Mouse (Mus musculus): ENCODE measurements around the gene Gm28048. TPM values are rescaled to one million over a fixed set of nuclear protein-coding genes. Genes with fewer than 3 reads are reported as not detected.

Gm28048 gene
- polyA plus RNA-seq, 1 experiment: 0.05 TPM

DNA sequence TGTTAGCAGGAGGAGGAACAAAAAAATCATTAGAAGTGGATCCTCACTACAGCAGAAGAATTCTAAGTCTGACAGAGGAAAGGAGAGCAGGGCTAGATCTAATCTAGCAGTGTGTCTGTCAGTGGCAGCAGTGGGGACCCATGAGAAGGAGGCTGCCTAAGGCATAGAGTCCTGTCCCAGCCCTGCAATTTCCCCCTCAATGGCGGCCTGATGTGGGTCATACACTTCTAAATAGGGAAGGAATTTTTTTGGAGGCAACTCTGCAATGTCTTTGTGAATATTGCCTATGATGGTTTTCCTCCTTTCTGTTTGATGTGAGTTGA is 188.0 kb downstream of the Gm28048 start:
- 83% methylated on average over 1 of the region's 1 CpGs for WGBS
- no peak overlapping the region for H3K4me3 ChIP-seq (ENCODE audit: extremely low read depth, insufficient read depth, insufficient read length)
- DNase-seq (ENCODE audit: low read depth in 1 of 2, low spot score in 2 of 2): no peak
- no peaks in the 10 kb centered on the region for H3K4me1 ChIP-seq (ENCODE audit: control insufficient read depth, insufficient read depth, insufficient read length)
- no peak overlapping the region for H3K27ac ChIP-seq (ENCODE audit: insufficient read depth, low read length)
- no peaks in the 10 kb centered on the region for H3K27me3 ChIP-seq (ENCODE audit: control insufficient read depth, insufficient read depth, low read length)
- no peaks in the 10 kb centered on the region for H3K36me3 ChIP-seq (ENCODE audit: control insufficient read depth, insufficient read depth, low read length)
- no peak for TF ChIP-seq POLR2A (IDR thresholded peaks at IDR 0.05; ENCODE audit: low read depth, low read length)
- TF ChIP-seq CTCF (IDR thresholded peaks at IDR 0.05; ENCODE audit: extremely low read depth, insufficient read depth, insufficient read length, insufficient replicate concordance): no peak

DNA sequence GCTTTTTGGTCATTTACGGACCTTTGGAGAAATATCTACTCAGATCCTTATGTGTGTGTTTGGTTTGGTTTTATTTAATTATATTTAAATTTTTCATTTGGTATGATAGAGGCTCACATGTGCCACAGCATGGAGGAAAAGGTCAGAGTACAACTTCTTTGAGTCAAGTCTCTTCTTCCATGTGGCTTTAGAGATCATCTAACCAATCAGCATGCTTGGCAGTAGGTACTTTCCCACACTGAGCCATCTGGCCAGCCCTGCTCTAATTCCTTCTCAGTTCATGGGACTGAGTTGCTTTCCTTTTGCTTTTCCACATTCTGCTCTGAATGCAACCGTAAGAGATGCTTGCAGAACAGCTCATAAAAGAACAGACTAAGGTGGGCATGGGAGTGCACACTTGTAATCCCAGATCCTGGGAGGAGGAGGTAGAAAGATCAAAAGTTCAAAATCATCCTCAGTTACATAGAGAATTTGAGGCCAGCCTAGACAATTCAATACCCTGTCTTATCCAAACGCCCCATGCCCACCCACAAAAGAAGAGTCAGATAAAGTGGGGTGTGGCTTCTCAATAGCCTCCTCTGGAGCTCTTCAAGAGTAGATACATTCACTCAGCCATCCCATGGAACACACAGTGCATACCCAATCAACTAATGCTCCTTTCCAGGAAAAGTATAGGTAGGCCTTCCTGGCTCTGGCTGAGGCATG is 188.6 kb downstream of the Gm28048 start:
- WGBS: 88% methylated on average over 3 of the region's 3 CpGs
- no peak for DNase-seq (ENCODE audit: low read depth in 1 of 2, low spot score in 2 of 2)
- no peak for TF ChIP-seq CTCF (IDR thresholded peaks at IDR 0.05; ENCODE audit: extremely low read depth, insufficient read depth, insufficient read length, insufficient replicate concordance)
- no peak for TF ChIP-seq POLR2A (IDR thresholded peaks at IDR 0.05; ENCODE audit: low read depth, low read length)
- Histone ChIP-seq H3K27ac (ENCODE audit: insufficient read depth, low read length) (no peak overlapping the region), H3K4me3 (ENCODE audit: extremely low read depth, insufficient read depth, insufficient read length) (no peak overlapping the region), H3K27me3 (ENCODE audit: control insufficient read depth, insufficient read depth, low read length) (no peaks in the 10 kb centered on the region), H3K36me3 (ENCODE audit: control insufficient read depth, insufficient read depth, low read length) (no peaks in the 10 kb centered on the region), H3K4me1 (ENCODE audit: control insufficient read depth, insufficient read depth, insufficient read length) (no peaks in the 10 kb centered on the region)

DNA sequence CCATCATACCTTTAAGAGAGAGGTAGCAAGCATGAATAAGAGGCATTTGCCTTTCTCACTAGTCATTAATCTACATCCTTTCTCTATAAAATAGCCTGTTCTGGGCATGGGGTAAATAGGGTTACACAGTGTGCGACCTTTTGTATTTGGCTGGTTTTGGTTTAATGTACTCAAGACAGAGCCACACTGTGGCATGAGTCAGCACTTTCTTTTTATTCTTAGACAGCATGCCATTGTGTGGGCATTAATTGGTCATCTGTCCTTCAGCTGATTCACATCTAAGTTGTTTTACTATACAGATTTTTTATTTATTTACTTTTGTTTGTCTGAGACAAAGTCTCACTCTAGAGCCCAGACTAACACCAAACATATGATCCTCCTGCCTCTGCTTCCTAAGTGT is 189.7 kb downstream of the Gm28048 start:
- H3K4me1 ChIP-seq (ENCODE audit: control insufficient read depth, insufficient read depth, insufficient read length): no peaks in the 10 kb centered on the region
- no peak overlapping the region for H3K4me3 ChIP-seq (ENCODE audit: extremely low read depth, insufficient read depth, insufficient read length)
- H3K36me3 ChIP-seq (ENCODE audit: control insufficient read depth, insufficient read depth, low read length): no peaks in the 10 kb centered on the region
- WGBS: 89% methylated on average over 1 of the region's 1 CpGs
- H3K27me3 ChIP-seq (ENCODE audit: control insufficient read depth, insufficient read depth, low read length): no peaks in the 10 kb centered on the region
- TF ChIP-seq POLR2A (IDR thresholded peaks at IDR 0.05; ENCODE audit: low read depth, low read length) (no peak), CTCF (IDR thresholded peaks at IDR 0.05; ENCODE audit: extremely low read depth, insufficient read depth, insufficient read length, insufficient replicate concordance) (no peak)
- no peak overlapping the region for H3K27ac ChIP-seq (ENCODE audit: insufficient read depth, low read length)
- no peak for DNase-seq (ENCODE audit: low read depth in 1 of 2, low spot score in 2 of 2)

DNA sequence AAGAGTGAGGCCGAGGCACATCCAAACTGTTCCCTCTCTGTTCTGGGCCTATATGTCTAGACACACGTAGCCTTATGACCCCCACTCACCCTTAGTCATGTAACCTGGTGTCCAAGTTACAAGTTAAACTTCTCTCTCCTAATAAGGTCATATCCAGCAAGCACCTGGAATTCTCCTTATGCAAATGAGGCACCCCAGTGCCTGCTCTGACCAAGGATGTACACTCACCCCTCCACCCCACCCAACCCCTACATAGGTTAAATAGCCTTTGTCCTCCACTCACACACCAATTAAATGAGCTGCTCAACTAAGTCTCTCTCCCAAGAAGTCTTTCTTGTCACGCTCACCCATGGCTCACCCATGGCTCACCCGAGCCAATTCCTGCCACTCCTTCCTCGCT is 190.2 kb downstream of the Gm28048 start:
- DNase-seq (ENCODE audit: low read depth in 1 of 2, low spot score in 2 of 2): no peak
- Histone ChIP-seq H3K4me1 (ENCODE audit: control insufficient read depth, insufficient read depth, insufficient read length) (no peaks in the 10 kb centered on the region), H3K27ac (ENCODE audit: insufficient read depth, low read length) (no peak overlapping the region), H3K4me3 (ENCODE audit: extremely low read depth, insufficient read depth, insufficient read length) (no peak overlapping the region), H3K36me3 (ENCODE audit: control insufficient read depth, insufficient read depth, low read length) (no peaks in the 10 kb centered on the region), H3K27me3 (ENCODE audit: control insufficient read depth, insufficient read depth, low read length) (no peaks in the 10 kb centered on the region)
- TF ChIP-seq CTCF (IDR thresholded peaks at IDR 0.05; ENCODE audit: extremely low read depth, insufficient read depth, insufficient read length, insufficient replicate concordance) (no peak), POLR2A (IDR thresholded peaks at IDR 0.05; ENCODE audit: low read depth, low read length) (no peak)
- WGBS: 93% methylated on average over 5 of the region's 5 CpGs

DNA sequence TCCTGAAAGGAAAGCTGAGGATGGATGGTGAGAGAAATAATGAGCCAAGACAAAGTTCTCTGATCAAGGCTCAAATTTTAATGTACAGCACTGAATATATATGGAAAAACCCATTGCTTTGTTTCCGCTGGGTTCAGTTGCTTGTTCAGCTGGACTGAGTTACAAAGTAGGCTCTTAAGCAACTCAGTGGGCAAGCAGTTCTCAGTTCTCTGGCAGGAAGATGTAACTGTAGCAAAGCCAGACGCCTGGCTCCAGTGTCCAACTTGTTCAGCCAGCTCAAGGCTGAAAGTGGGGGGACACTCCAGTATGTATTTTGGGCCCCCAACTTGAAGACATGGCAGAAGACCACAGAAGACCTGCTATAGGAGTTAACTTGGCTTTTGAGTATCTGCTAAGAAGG is 194.1 kb downstream of the Gm28048 start:
- Histone ChIP-seq H3K4me1 (ENCODE audit: control insufficient read depth, insufficient read depth, insufficient read length) (peaks cover 3% of the 10 kb centered on the region; the same call in 1 of the 2 replicates), H3K27me3 (ENCODE audit: control insufficient read depth, insufficient read depth, low read length) (no peaks in the 10 kb centered on the region), H3K27ac (ENCODE audit: insufficient read depth, low read length) (no peak overlapping the region), H3K36me3 (ENCODE audit: control insufficient read depth, insufficient read depth, low read length) (no peaks in the 10 kb centered on the region), H3K4me3 (ENCODE audit: extremely low read depth, insufficient read depth, insufficient read length) (no peak overlapping the region)
- DNase-seq (ENCODE audit: low read depth in 1 of 2, low spot score in 2 of 2): no peak
- WGBS: 82% methylated on average over 2 of the region's 2 CpGs
- TF ChIP-seq CTCF (IDR thresholded peaks at IDR 0.05; ENCODE audit: extremely low read depth, insufficient read depth, insufficient read length, insufficient replicate concordance) (no peak), POLR2A (IDR thresholded peaks at IDR 0.05; ENCODE audit: low read depth, low read length) (no peak)

Other genes with a start within 250 kb of the Gm28048 start
- 18.9 and 23.4 TPM in 2 replicates for gene B3gnt2, start 121.1 kb downstream of the Gm28048 start, polyA plus RNA-seq (2012; rRNA removed)
- gene Zrsr1, start 10.1 kb downstream of the Gm28048 start, polyA plus RNA-seq (2012; rRNA removed): 4.8 and 5.4 TPM in 2 replicates
- gene Commd1, start 292 bp upstream of the Gm28048 start, polyA plus RNA-seq (2012; rRNA removed): 4.2 and 5.4 TPM in 2 replicates
- gene Cct4, start 8.4 kb upstream of the Gm28048 start, polyA plus RNA-seq (2012; rRNA removed): 155 and 159 TPM in 2 replicates
- 0.20 and 0.41 TPM in 2 replicates for gene Fam161a, start 25.4 kb upstream of the Gm28048 start, polyA plus RNA-seq (2012; rRNA removed)